Mouse (Mus musculus): ENCODE data around the gene Eng. TPM values are rescaled to one million over a fixed set of nuclear protein-coding genes. Genes with fewer than 3 reads are reported as not detected.

Gene Eng
- polyA plus RNA-seq, 1 experiment, result 45.4 TPM

DNA sequence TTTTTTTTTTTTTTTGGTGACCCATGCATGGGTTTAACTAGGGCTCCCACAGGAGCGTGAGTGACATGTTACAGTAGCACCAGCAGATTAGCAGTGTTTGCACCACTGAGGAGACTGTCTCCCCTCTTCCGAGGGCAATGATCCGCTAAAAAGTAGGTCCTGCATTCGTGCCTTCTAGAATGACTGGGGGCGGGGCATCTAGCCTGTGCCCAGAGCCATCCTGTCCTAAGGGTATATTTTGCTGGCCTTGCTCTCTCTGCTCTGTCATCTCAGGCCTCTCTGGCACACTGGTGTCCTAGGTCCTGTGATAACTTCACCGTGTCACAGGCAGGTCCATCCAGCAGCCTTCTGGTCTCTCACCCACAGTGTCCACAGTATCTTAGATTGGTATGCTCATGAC is 53.3 kb downstream of the Eng start:
- Histone ChIP-seq H3K4me3 (ENCODE audit: insufficient read depth, low read length) (no peak overlapping the region), H3K4me1 (ENCODE audit: control insufficient read depth, insufficient read depth, low read length) (no peaks in the 10 kb centered on the region), H3K27ac (ENCODE audit: insufficient read depth, low read depth, low read length) (no peak overlapping the region)
- TF ChIP-seq POLR2A (IDR thresholded peaks at IDR 0.05; ENCODE audit: borderline replicate concordance, low read depth, low read length), result no peak
- no peak for TF ChIP-seq CTCF (IDR thresholded peaks at IDR 0.05; ENCODE audit: low read depth, low read length)

- no peak overlapping the region for H3K4me3 ChIP-seq (ENCODE audit: insufficient read depth, low read length)
- no peaks in the 10 kb centered on the region for H3K4me1 ChIP-seq (ENCODE audit: control insufficient read depth, insufficient read depth, low read length)
- H3K27ac ChIP-seq (ENCODE audit: insufficient read depth, low read depth, low read length), result no peak overlapping the region
- TF ChIP-seq CTCF (IDR thresholded peaks at IDR 0.05; ENCODE audit: low read depth, low read length) (no peak), POLR2A (IDR thresholded peaks at IDR 0.05; ENCODE audit: borderline replicate concordance, low read depth, low read length) (no peak)
These were observed 54.8 kb downstream of the Eng start for GRCm38 (mm10) chr2:32700966-32701743.

- no peak for TF ChIP-seq POLR2A (IDR thresholded peaks at IDR 0.05; ENCODE audit: borderline replicate concordance, low read depth, low read length)
- no peak for TF ChIP-seq CTCF (IDR thresholded peaks at IDR 0.05; ENCODE audit: low read depth, low read length)
- Histone ChIP-seq H3K4me3 (ENCODE audit: insufficient read depth, low read length) (no peak overlapping the region), H3K4me1 (ENCODE audit: control insufficient read depth, insufficient read depth, low read length) (no peaks in the 10 kb centered on the region), H3K27ac (ENCODE audit: insufficient read depth, low read depth, low read length) (no peak overlapping the region)
These were observed 56.7 kb downstream of the Eng start for GRCm38 (mm10) chr2:32703046-32703445.

GRCm38 (mm10) chr2:32704021-32704421 is 57.6 kb downstream of the Eng start, which contains the start of gene Fpgs:
TSS of gene Fpgs (minus strand) at chr2:32704145.
- Histone ChIP-seq H3K4me3 (ENCODE audit: insufficient read depth, low read length) (no peak within 1 kb of the TSS), H3K4me1 (ENCODE audit: control insufficient read depth, insufficient read depth, low read length) (no peaks in the 10 kb centered on the region; the same call in 1 of the 2 replicates), H3K27ac (ENCODE audit: insufficient read depth, low read depth, low read length) (no peak within 1 kb of the TSS)
- no peak for TF ChIP-seq CTCF (IDR thresholded peaks at IDR 0.05; ENCODE audit: low read depth, low read length)
- TF ChIP-seq POLR2A (IDR thresholded peaks at IDR 0.05; ENCODE audit: borderline replicate concordance, low read depth, low read length), result no peak

DNA sequence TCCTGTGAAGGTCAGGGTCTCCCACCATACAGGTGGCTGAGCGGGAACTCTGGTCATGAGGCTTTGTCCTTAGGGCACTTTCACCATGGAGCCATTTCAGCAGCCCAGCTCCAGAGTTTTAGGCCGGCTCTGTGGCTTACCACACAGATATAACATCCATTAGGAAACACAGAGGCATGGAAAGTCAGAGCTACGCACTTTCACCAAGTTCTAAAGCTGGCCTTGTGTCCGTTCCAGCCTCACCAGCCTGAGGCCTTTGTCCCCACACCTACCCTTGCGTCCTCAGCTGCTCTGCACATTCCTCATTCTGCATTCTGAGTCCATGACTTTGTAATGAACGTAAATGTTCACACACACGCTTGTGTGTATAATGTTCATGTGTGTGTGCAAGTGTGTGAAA is 58.6 kb downstream of the Eng start:
- H3K4me1 ChIP-seq (ENCODE audit: control insufficient read depth, insufficient read depth, low read length), result peaks cover 9% of the 10 kb centered on the region
- no peak for TF ChIP-seq POLR2A (IDR thresholded peaks at IDR 0.05; ENCODE audit: borderline replicate concordance, low read depth, low read length)
- H3K27ac ChIP-seq (ENCODE audit: insufficient read depth, low read depth, low read length), result no peak overlapping the region
- H3K4me3 ChIP-seq (ENCODE audit: insufficient read depth, low read length), result no peak overlapping the region

- Histone ChIP-seq H3K4me1 (ENCODE audit: control insufficient read depth, insufficient read depth, low read length) (peaks cover 12% of the 10 kb centered on the region), H3K27ac (ENCODE audit: insufficient read depth, low read depth, low read length) (no peak overlapping the region), H3K4me3 (ENCODE audit: insufficient read depth, low read length) (no peak overlapping the region)
- TF ChIP-seq CTCF (IDR thresholded peaks at IDR 0.05; ENCODE audit: low read depth, low read length) (no peak), POLR2A (IDR thresholded peaks at IDR 0.05; ENCODE audit: borderline replicate concordance, low read depth, low read length) (no peak)
These were observed 60.6 kb downstream of the Eng start for GRCm38 (mm10) chr2:32706971-32707370.

DNA sequence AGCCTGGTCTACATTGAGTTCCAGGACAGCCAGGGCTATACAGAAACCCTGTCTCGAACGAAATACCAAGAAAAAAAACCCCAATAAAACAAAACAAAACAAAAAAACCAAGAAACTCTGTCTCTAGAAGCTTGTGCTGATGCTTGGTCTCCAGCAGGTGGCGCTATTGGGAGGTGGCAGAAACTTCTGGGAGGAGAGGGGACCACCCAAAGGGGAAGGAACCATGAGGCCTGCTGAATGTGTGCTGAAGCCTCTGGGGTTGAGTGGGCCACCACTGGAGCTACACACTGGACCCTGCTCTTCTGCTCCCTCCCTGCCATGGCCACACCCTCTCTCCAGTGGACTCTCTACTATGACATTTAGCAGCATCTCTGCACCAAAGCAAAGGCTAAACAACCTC is 62.2 kb downstream of the Eng start:
- TF ChIP-seq CTCF (IDR thresholded peaks at IDR 0.05; ENCODE audit: low read depth, low read length), result peak; percentile 97
- no peak for TF ChIP-seq POLR2A (IDR thresholded peaks at IDR 0.05; ENCODE audit: borderline replicate concordance, low read depth, low read length)
- Histone ChIP-seq H3K27ac (ENCODE audit: insufficient read depth, low read depth, low read length) (no peak overlapping the region), H3K4me1 (ENCODE audit: control insufficient read depth, insufficient read depth, low read length) (peaks cover 12% of the 10 kb centered on the region), H3K4me3 (ENCODE audit: insufficient read depth, low read length) (no peak overlapping the region)

DNA sequence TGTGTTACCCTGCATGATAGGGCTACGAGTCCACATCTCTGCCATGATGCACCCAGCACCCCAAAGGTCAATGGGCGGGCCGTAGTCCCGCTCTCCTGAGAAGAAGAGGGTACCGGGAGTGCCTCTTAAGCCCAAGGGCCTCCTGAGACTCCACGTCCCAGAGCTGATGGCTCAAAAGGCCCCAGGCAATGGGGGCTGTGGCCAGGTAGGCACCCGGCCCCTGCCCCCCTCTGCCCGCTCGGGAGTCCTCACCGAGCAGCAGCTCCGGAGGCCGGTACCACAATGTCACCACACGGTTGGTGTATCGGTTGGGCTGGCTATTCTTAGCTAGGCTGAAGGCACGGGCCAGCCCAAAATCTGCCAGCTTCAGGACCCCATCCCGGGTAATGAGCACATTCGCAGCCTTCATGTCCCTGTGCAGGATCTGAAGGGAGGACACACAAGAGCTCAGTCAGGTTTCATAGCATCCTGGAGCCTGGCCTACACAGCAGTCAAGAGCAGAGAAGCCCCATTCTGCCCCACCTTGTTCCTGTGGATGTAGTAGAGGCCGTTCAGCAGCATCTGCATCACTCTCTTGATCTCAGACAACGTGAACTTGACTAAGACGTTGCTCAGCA is 63.2 kb downstream of the Eng start:
- peak overlapping the region; percentile 66 for H3K27ac ChIP-seq (ENCODE audit: insufficient read depth, low read depth, low read length)
- H3K4me1 ChIP-seq (ENCODE audit: control insufficient read depth, insufficient read depth, low read length), result peaks cover 22% of the 10 kb centered on the region
- peak overlapping the region; percentile 32 for H3K4me3 ChIP-seq (ENCODE audit: insufficient read depth, low read length)
- TF ChIP-seq POLR2A (IDR thresholded peaks at IDR 0.05; ENCODE audit: borderline replicate concordance, low read depth, low read length), result no peak

DNA sequence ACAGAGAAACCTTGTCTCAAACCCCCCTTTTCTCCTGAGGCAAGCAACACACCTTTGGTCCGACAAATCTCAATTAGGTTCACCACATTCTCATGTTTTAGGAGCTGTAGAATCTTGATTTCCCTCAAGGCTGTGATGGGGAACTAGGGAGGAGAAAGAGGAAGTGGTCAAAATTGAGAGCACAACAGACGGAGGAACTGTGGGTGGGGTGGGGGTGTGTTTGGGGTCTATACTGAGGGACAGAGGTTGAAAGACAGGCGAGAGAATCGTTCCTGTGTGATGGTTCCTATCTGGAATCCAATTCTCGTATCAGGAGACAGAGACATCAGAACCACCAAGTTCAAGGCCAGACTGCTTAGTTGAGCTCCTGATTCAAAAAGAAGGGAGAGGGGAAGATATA is 64.0 kb downstream of the Eng start:
- Histone ChIP-seq H3K4me1 (ENCODE audit: control insufficient read depth, insufficient read depth, low read length) (peaks cover 24% of the 10 kb centered on the region), H3K27ac (ENCODE audit: insufficient read depth, low read depth, low read length) (peak overlapping the region; percentile 73), H3K4me3 (ENCODE audit: insufficient read depth, low read length) (peak overlapping the region; percentile 32)
- TF ChIP-seq POLR2A (IDR thresholded peaks at IDR 0.05; ENCODE audit: borderline replicate concordance, low read depth, low read length) (no peak), CTCF (IDR thresholded peaks at IDR 0.05; ENCODE audit: low read depth, low read length) (no peak)

GRCm38 (mm10) chr2:32711301-32712056 is 65.1 kb downstream of the Eng start:
- Histone ChIP-seq H3K4me3 (ENCODE audit: insufficient read depth, low read length) (peak overlapping the region; percentile 92), H3K4me1 (ENCODE audit: control insufficient read depth, insufficient read depth, low read length) (peaks cover 29% of the 10 kb centered on the region), H3K27ac (ENCODE audit: insufficient read depth, low read depth, low read length) (peak overlapping the region; percentile 73)
- TF ChIP-seq CTCF (IDR thresholded peaks at IDR 0.05; ENCODE audit: low read depth, low read length) (no peak), POLR2A (IDR thresholded peaks at IDR 0.05; ENCODE audit: borderline replicate concordance, low read depth, low read length) (no peak)
